Mouse (Mus musculus) neutrophil, adult 65 days (primary cell): Measurements from ENCODE around the gene Amy1. TPM values are rescaled to one million over a fixed set of nuclear protein-coding genes. Genes with fewer than 3 reads are reported as not detected.

Source experiments
- total RNA-seq: library from RNA; stranded (reverse); gene quantifications from 2 replicates; pipeline ENCODE4 v1.2.4, GENCODE M21; 2023

Gene Amy1
- total RNA-seq, result 1.3 and 1.6 TPM in 2 replicates

DNA sequence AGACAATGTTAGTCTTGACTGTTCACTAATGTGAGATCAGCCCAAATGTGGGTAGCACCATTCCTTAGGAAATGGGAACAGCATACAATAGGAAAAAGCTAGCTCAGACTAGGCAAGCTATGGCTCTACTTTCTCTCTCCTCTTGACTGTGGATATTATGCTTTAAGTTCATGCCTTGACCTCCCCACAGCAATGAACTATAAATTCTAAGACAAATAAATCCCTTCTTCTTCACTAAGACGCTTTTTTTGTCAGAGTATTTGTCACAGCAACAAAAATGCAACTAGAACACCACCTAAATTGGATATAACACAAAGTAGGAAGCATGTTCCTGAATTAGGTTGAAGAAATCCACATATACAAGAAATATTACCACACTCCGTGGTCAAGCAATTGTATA lies at the start of gene Amy1:
Amy1 (minus strand) TSS at position 101 of the 400 bp plus-strand sequence.

DNA sequence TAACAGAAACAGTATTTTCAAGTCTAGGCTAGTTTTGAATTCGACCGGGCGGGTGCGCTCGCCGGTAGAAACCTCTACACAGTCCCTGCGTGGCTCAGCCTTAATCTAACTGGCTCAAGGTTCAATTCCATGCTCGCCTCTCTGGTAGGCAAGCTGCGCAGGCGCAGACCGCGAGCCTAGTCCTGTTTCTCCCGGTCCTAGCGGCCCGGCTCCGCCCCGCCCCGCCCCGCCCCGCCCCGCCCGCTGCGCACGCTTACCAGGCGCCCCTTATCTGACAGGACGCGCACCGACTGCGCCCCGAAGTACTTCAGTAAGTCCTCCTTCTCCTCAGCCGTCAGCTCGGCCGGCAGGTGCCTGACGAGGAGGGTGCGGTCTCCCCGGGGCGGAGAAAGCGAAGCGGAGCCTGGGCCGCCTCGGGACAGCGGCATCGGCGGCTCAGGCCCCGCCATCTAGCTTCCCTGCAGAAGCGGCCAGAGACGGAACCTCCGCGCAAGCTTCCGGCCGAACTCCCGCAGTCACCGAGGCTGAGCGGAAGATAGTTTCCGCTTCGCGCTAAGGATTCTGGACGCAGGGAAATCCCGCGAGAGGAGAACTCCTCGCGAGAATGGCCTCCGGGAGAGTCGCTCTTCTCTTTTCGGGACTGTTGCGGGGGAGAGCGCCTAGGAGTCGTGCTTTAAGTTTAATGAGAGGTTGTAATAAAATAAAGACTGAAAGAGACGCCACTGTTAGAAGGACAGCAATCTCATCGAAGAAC lies 23.3 kb upstream of the Amy1 start, which contains the start of gene Rnpc3:
Rnpc3 (minus strand) TSS at position 544 of the 754 bp plus-strand sequence.

DNA sequence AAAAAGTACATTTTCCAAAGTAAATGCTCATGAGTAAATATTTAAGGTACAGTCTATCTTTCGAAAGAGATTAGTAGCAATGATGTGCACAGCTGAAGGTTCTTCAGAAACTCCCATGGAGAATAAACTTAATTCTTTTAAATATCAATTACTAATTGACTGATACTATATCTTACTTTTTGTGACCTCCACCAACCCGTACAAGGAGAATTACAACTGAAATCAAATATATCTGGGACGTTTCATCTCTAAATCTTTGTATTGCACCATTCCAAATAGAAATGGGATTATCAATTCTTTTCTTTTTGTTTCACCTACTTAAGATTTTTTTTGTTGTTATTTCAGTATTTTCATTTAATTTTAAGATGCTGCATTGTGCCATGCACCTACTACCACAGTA lies 74.2 kb downstream of the Amy1 start, which contains the start of gene Amy2a1:
Amy2a1 (minus strand) TSS at position 101 of the 400 bp plus-strand sequence.

Other genes with a start within 250 kb of the Amy1 start
- not detected in 2 replicates for gene Amy2a1, start 74.3 kb downstream of the Amy1 start, total RNA-seq
- gene Rnpc3, start 23.4 kb upstream of the Amy1 start, total RNA-seq, result 45.7 and 50.3 TPM in 2 replicates